In genomic region chr9:22551273-22551672, GRCm38 (mm10) we compare ENCODE assay signal across 26 mouse cellular contexts.
DNase-seq lines count a peak whose midpoint lies in the region; ATAC-seq and TF ChIP-seq lines count a peak whose summit lies in the region.
"Had no signal": no experiment of that assay in that cellular context is flagged by ENCODE, and none has a peak within 500 bp of the region (broad histone marks: within the 10 kb centered on the region; RNA-seq: fewer than 3 reads in every experiment).

No protein-coding gene starts in this region.

- no peaks in the 10 kb centered on the region; a peak in 1 of 4 replicates for H3K4me1 ChIP-seq in MEL (ENCODE audit: control insufficient read depth in 1 of 2, insufficient read depth in 2 of 2, low read length in 2 of 2)
- no peaks in the 10 kb centered on the region for H3K4me1 ChIP-seq in cerebellum, adult 2 months (ENCODE audit: control insufficient read depth, insufficient read depth, low read length)
- no peaks in the 10 kb centered on the region for H3K4me1 ChIP-seq in midbrain, embryonic 10.5 days
- H3K4me1 ChIP-seq: embryonic facial prominence, embryonic 15.5 days; forebrain, embryonic 10.5 days; forebrain, embryonic 12.5 days had no signal

- no peak overlapping the region for H3K4me3 ChIP-seq in MEL (ENCODE audit: control insufficient read depth in 1 of 2, insufficient read depth in 1 of 2, low read depth in 2 of 2, low read length in 2 of 2)
- H3K4me3 ChIP-seq in cerebellum, adult 2 months (replicated peaks; ENCODE audit: insufficient read depth, low read depth, low read length): no peak overlapping the region
- no peak overlapping the region for H3K4me3 ChIP-seq in midbrain, embryonic 10.5 days
- H3K4me3 ChIP-seq: embryonic facial prominence, embryonic 13.5 days; embryonic facial prominence, embryonic 15.5 days; erythroblast, embryonic 14.5 days; forebrain, embryonic 10.5 days; forebrain, embryonic 12.5 days had no signal

- H3K79me2 ChIP-seq in MEL (ENCODE audit: control insufficient read depth, insufficient read depth, low read length, poor library complexity): no peaks in the 10 kb centered on the region

- no peaks in the 10 kb centered on the region for H3K36me3 ChIP-seq in MEL (ENCODE audit: control insufficient read depth in 1 of 2, insufficient read depth in 2 of 2, low read length in 2 of 2)
- H3K36me3 ChIP-seq in midbrain, embryonic 10.5 days: no peaks in the 10 kb centered on the region
- H3K36me3 ChIP-seq: embryonic facial prominence, embryonic 13.5 days; embryonic facial prominence, embryonic 15.5 days; forebrain, embryonic 10.5 days; forebrain, embryonic 12.5 days; G1E had no signal

- H3K27me3 ChIP-seq in MEL (ENCODE audit: control insufficient read depth in 1 of 2, insufficient read depth in 2 of 2, low read length in 2 of 2): no peaks in the 10 kb centered on the region
- no peaks in the 10 kb centered on the region for H3K27me3 ChIP-seq in cerebellum, adult 2 months (ENCODE audit: control insufficient read depth, insufficient read depth, low read length)
- no peaks in the 10 kb centered on the region for H3K27me3 ChIP-seq in midbrain, embryonic 10.5 days (ENCODE audit: low read depth, poor library complexity, severe bottlenecking)
- H3K27me3 ChIP-seq: CH12.LX; embryonic facial prominence, embryonic 13.5 days; embryonic facial prominence, embryonic 15.5 days; forebrain, embryonic 12.5 days had no signal

- no peak for TF ChIP-seq CTCF in MEL (IDR thresholded peaks at IDR 0.05 in 2 of 3, conservative IDR thresholded peaks at IDR 0.05 in 1 of 3; ENCODE audit: control insufficient read depth in 1 of 3, insufficient read depth in 1 of 3, low read depth in 2 of 3, low read length in 3 of 3, poor library complexity in 1 of 3, severe bottlenecking in 1 of 3)
- TF ChIP-seq CTCF in cerebellum, adult 2 months (IDR thresholded peaks at IDR 0.05; ENCODE audit: borderline replicate concordance, insufficient read depth, low read depth, low read length): no peak

- no peak overlapping the region for H3K27ac ChIP-seq in MEL (ENCODE audit: control insufficient read depth, low read depth, low read length)
- no peak overlapping the region for H3K27ac ChIP-seq in cerebellum, adult 2 months (ENCODE audit: insufficient read depth, low read length)
- H3K27ac ChIP-seq in midbrain, embryonic 10.5 days (replicated peaks): no peak overlapping the region
- H3K27ac ChIP-seq: embryonic facial prominence, embryonic 13.5 days; embryonic facial prominence, embryonic 15.5 days; forebrain, embryonic 10.5 days; forebrain, embryonic 12.5 days had no signal

- WGBS in cerebellum, adult 2 months: 83% methylated on average over 1 of the region's 1 CpGs
- WGBS in midbrain, embryonic 10.5 days: 87% methylated on average over 1 of the region's 1 CpGs

- H3K9me3 ChIP-seq in MEL (replicated peaks; ENCODE audit: insufficient read depth, low read length): no peaks in the 10 kb centered on the region
- no peaks in the 10 kb centered on the region for H3K9me3 ChIP-seq in midbrain, embryonic 10.5 days (replicated peaks)
- H3K9me3 ChIP-seq: embryonic facial prominence, embryonic 13.5 days; embryonic facial prominence, embryonic 15.5 days; forebrain, embryonic 10.5 days; forebrain, embryonic 12.5 days; G1E had no signal

- peak; percentile 74 to 75 for ATAC-seq in hematopoietic stem cell, adult 5-6 weeks (replicated peaks in 1 of 2; ENCODE audit: insufficient read depth in 1 of 2, low FRiP score in 2 of 2, low TSS enrichment in 1 of 2, low read depth in 1 of 2, poor library complexity in 2 of 2, severe bottlenecking in 2 of 2)
- ATAC-seq: CD4-positive, CD25-positive, alpha-beta regulatory T cell, adult 4 months; forebrain, embryonic 14.5 days; forebrain, embryonic 16.5 days had no signal

- peak in 1 of 2 experiments; percentile 32; a peak in 1 of 4 replicates for TF ChIP-seq EP300 in MEL (IDR thresholded peaks at IDR 0.05; ENCODE audit: low read depth in 1 of 2, low read length in 2 of 2)

- TF ChIP-seq RAD21 in MEL (IDR thresholded peaks at IDR 0.05; ENCODE audit: low read depth, low read length): no peak

- DNase-seq in 416B (ENCODE audit: low read depth) (peak; percentile 47), MEL (ENCODE audit: low read depth, low spot score) (peak; percentile 69), liver (no peak)
- DNase-seq in cerebellum, adult 2 months: no peak
- no peak for DNase-seq in midbrain, embryonic 10.5 days (ENCODE audit: low spot score)
- DNase-seq: adrenal gland, adult 2 months; adrenal gland, postnatal 10 days; adrenal gland, postnatal 25 days; B cell, adult 2 months; cerebellum, adult 11 months; cerebellum, adult 18-20 months; cerebellum, adult 9-10 months; cerebellum, postnatal 10 days; cerebellum, postnatal 25 days; embryo, embryonic 11 days had no signal

- H3K9ac ChIP-seq in MEL (ENCODE audit: control insufficient read depth, low read depth, low read length, poor library complexity, severe bottlenecking): no peak overlapping the region
- H3K9ac ChIP-seq: embryonic facial prominence, embryonic 13.5 days; embryonic facial prominence, embryonic 15.5 days; forebrain, embryonic 12.5 days had no signal

- no peak for TF ChIP-seq POLR2A in MEL (IDR thresholded peaks at IDR 0.05; ENCODE audit: control insufficient read depth in 1 of 2, insufficient read depth in 1 of 2, low read depth in 1 of 2, low read length in 2 of 2, poor library complexity in 1 of 2)
- TF ChIP-seq POLR2A in cerebellum, adult 2 months (IDR thresholded peaks at IDR 0.05; ENCODE audit: borderline replicate concordance, insufficient read depth, low read length): no peak

TF ChIP-seq in MEL, 35 proteins besides CTCF, POLR2A, EP300 and RAD21:
- TF ChIP-seq ETS1 (IDR thresholded peaks at IDR 0.05; ENCODE audit: low read depth, low read length) (peak; percentile 56), CHD2 (IDR thresholded peaks at IDR 0.05; ENCODE audit: low read length) (no peak)
TF ChIP-seq in MEL: peak in this region for 1.

Comparison
In these comparisons a context has a peak if more than half of its experiments do, and no peak if none do; other contexts are left out.
1. DNase-seq: peak in 416B (single experiment) and MEL (single experiment); none in liver (single experiment), cerebellum, adult 2 months (0 of 2) and midbrain, embryonic 10.5 days (single experiment).